Mouse (Mus musculus) layer of hippocampus, postnatal 25 days (tissue): Measurements from ENCODE around the gene Prdm5. TPM values are rescaled to one million over a fixed set of nuclear protein-coding genes. Genes with fewer than 3 reads are reported as not detected.

Experiments used
- DNase-seq, 2 experiments: peaks; one replicate each; pipeline ENCODE4 v3.0.0; 2022; ENCODE audit warnings: mixed read lengths in 2 of 2, low spot score in 1 of 2; ENCODE audit errors: extremely low spot score in 1 of 2
- total RNA-seq, 2 experiments: library from RNA; stranded (reverse); gene quantifications; 2 replicates each; pipeline ENCODE4 v1.2.3; 2021

Prdm5 gene
- total RNA-seq, 2 experiments from 2014 or later = 23.0 to 24.7 TPM

GRCm38 (mm10) chr6:65925737-65926333 lies 147.0 kb downstream of the Prdm5 start:
- no peak for DNase-seq

DNA sequence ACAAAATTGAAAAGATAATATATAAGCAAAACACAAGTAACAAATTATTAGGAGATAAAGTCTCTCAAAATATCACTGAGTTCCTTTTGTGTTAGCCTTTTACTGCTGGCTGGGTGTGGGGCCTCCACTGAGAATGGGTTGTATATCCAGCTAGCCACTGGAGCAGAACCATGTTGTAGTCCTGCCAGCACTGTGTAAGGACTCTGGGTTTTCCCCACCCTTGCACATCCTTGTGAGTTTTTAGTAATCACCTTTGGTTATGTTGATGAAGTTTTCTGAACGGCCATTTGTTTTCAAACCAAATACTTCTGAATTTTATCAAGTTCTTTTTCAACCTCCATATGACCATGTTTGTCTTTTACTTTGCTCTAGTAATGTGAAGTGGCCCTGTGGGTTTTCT lies 151.7 kb downstream of the Prdm5 start:
- DNase-seq = no peak

GRCm38 (mm10) chr6:65932776-65933175 lies 154.0 kb downstream of the Prdm5 start:
- no peak for DNase-seq

GRCm38 (mm10) chr6:65933177-65933576 lies 154.4 kb downstream of the Prdm5 start:
- no peak for DNase-seq

- no peak for DNase-seq
These were observed 156.9 kb downstream of the Prdm5 start for GRCm38 (mm10) chr6:65935566-65936281.

DNA sequence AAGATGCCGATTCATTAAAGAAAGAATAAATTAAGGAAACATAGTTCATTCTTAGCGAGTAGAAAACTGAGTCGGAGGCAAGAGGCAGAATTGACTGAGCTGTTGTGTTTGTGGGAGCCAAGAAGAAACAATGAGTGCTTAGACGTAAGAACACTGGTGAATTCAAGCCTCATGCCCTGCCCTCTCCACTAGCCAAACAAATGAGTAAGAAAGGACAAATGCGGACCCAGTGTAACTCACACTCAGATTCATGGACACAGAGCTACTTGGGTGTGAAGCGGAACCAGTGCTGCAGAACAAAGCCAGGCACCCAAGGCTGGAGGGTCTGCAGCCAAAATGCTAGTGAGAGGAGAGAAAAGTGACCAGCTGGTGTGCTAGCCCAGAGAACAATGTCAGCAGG lies 171.7 kb downstream of the Prdm5 start:
- DNase-seq = no peak

- no peak for DNase-seq
These were observed 173.5 kb downstream of the Prdm5 start, which contains the start of gene 4930544G11Rik for GRCm38 (mm10) chr6:65952309-65952708. 4930544G11Rik (plus strand) TSS chr6:65952609.

DNA sequence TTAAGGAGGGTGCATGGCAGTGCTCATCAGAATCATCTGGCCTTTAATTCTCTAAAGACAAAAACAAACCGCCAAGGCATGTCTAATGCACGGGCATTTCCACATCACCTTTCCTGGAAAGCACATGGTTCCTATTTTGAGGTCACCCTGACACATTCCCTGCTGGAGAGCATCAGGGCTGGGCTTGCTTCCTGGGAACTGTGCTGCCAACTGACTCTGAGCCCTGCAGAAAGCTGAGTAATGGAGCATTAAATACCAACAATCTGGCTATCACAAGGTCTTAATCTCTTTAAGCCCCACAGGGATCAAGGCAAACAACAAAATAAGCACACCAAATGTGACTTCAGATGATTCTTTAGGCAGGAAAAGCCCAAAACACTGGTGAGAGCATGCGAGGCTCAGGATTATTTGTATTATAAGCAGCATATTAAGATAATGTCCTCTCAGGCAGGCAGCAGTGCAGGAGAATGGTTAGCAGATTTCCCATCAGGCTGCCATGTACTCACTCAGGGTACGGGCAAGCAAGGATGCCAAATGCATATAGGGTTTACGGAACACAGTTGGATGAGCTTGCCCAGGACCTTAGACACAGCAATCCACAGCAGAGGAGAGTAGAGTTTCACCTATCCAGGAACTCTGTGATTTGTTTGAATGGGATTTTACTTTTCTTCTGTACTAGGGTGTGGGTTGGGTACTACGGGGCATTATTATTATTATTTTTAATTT lies 190.8 kb downstream of the Prdm5 start:
- no peak for DNase-seq

GRCm38 (mm10) chr6:65970410-65970809 lies 191.6 kb downstream of the Prdm5 start:
- no peak for DNase-seq

Other genes starting within 250 kb of the Prdm5 start
- gene Ndnf, start 107.4 kb upstream of the Prdm5 start, total RNA-seq = 10 to 100 TPM; 23.0 to 23.2 TPM
- not detected for gene 4930544G11Rik, start 173.6 kb downstream of the Prdm5 start, total RNA-seq